Mouse (Mus musculus): Measurements from ENCODE around the gene Tfcp2l1. TPM values are rescaled to one million over a fixed set of nuclear protein-coding genes. Genes with fewer than 3 reads are reported as not detected.

The Tfcp2l1 gene
- 0.07 TPM in 1 of 2 replicates, not detected in the other for total RNA-seq (2023)

DNA sequence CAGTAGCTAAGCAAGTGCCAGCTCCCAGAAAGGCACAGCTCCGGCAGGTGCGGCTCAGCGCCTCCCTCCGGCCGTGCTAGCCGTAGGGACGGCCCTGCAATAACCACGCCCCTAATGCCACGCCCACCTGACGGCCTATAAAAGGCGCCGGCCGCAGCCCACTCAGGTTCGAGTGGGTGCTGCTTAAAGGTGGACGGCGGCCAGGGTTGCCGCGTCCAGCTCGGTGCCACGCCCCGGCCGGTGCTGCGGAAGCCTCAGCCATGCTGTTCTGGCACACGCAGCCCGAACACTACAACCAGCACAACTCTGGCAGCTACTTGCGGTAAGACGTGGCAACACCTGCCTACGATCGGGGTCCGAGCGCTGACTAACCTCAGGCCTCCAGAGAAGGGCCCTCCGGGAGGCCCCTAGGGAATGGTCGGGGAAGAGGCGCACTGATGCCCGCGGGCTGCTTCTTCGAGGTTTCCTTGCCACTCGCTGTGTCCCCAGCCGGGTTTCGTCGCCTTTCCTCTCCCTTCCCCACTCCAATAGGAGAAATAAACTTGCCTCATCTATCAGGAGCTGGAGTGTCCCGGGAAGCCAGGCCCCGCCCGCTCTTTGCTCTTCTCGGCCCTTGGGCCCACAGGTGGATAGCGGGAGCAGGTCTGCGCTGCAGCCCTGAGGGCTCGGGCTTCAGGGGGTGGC, at the start of gene Tfcp2l1:
Gene Tfcp2l1, plus strand, starts transcription at position 165 of the 684 bp plus-strand sequence.

Other genes with a start within 250 kb of the Tfcp2l1 start
- 104 and 172 TPM in 2 replicates for gene Clasp1, start 238.9 kb upstream of the Tfcp2l1 start, total RNA-seq (2023)